Mouse (Mus musculus): ENCODE measurements around the gene Ptprz1. TPM values are rescaled to one million over a fixed set of nuclear protein-coding genes. Genes with fewer than 3 reads are reported as not detected.
A peak's percentile ranks its signal among the peaks of the same experiment; 100 is the strongest.

The Ptprz1 gene
- polyA plus RNA-seq, 1 experiment = 0.11 TPM

DNA sequence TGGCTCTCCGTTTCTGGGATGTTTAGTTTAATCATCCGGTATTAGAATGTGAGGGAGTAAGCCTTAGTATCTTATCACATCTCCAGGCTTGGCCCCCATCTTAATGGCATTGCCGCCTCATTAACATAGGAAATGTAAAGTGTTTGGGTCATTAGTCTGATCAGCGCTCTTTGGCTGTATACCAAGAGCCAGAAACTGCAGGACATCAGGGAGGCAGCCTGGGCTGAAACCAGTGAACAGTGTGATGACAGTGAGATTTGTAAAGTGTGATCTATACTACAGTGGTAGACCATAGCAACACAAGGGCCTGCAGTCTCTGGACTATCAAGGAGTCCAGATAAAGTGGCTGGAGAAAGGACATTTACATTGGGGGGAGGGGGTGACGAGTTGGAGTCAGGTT lies 62.2 kb downstream of the Ptprz1 start:
- no peak for DNase-seq
- no peaks in the 10 kb centered on the region for H3K27me3 ChIP-seq (replicated peaks; ENCODE audit: control insufficient read depth, insufficient read depth, low read length)
- no peak for TF ChIP-seq CTCF (conservative IDR thresholded peaks at IDR 0.05; ENCODE audit: insufficient read depth, insufficient read length, low read depth, low read length)
- TF ChIP-seq POLR2A (IDR thresholded peaks at IDR 0.05; ENCODE audit: low read depth, low read length) = no peak
- no peak overlapping the region for H3K4me3 ChIP-seq (ENCODE audit: insufficient read depth, low read depth, low read length)
- H3K4me1 ChIP-seq (ENCODE audit: control insufficient read depth, insufficient read depth, low read length) = no peaks in the 10 kb centered on the region
- 54% methylated on average over 5 of the region's 5 CpGs for WGBS
- H3K27ac ChIP-seq (ENCODE audit: insufficient read depth, low read depth, low read length) = no peak overlapping the region
- H3K36me3 ChIP-seq (ENCODE audit: control insufficient read depth, insufficient read depth, low read length) = no peaks in the 10 kb centered on the region

- Histone ChIP-seq H3K4me1 (ENCODE audit: control insufficient read depth, insufficient read depth, low read length) (no peaks in the 10 kb centered on the region), H3K27me3 (replicated peaks; ENCODE audit: control insufficient read depth, insufficient read depth, low read length) (no peaks in the 10 kb centered on the region), H3K4me3 (ENCODE audit: insufficient read depth, low read depth, low read length) (no peak overlapping the region), H3K27ac (ENCODE audit: insufficient read depth, low read depth, low read length) (no peak overlapping the region), H3K36me3 (ENCODE audit: control insufficient read depth, insufficient read depth, low read length) (no peaks in the 10 kb centered on the region)
- no peak for TF ChIP-seq POLR2A (IDR thresholded peaks at IDR 0.05; ENCODE audit: low read depth, low read length)
- no peak for TF ChIP-seq CTCF (conservative IDR thresholded peaks at IDR 0.05; ENCODE audit: insufficient read depth, insufficient read length, low read depth, low read length)
- 92% methylated on average over 3 of the region's 3 CpGs for WGBS
- DNase-seq = no peak
These were observed 68.9 kb downstream of the Ptprz1 start for GRCm38 (mm10) chr6:22944191-22944590.

DNA sequence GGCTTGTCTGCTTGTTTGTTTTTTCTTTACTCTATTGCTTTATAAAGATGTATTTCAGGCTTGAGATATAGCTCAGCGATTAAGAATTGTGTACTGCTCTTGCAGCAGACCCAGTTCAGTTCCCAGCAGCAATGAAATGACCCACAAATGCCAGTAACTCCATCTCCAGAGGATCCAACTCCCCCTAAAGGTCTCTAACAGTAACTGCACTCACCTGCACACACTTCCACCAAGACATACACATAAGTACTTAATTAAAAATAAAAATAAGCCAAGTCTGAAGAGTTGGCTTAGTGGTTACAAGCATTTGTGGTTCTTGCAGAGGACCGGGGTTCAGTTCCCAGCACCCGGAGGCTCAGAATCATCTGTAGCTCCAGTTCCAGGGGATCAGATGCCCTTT lies 88.1 kb downstream of the Ptprz1 start:
- 86% methylated on average over 3 of the region's 3 CpGs for WGBS
- Histone ChIP-seq H3K27ac (ENCODE audit: insufficient read depth, low read depth, low read length) (no peak overlapping the region), H3K27me3 (replicated peaks; ENCODE audit: control insufficient read depth, insufficient read depth, low read length) (no peaks in the 10 kb centered on the region), H3K4me1 (ENCODE audit: control insufficient read depth, insufficient read depth, low read length) (no peaks in the 10 kb centered on the region), H3K36me3 (ENCODE audit: control insufficient read depth, insufficient read depth, low read length) (no peaks in the 10 kb centered on the region), H3K4me3 (ENCODE audit: insufficient read depth, low read depth, low read length) (no peak overlapping the region)
- TF ChIP-seq POLR2A (IDR thresholded peaks at IDR 0.05; ENCODE audit: low read depth, low read length) (no peak), CTCF (conservative IDR thresholded peaks at IDR 0.05; ENCODE audit: insufficient read depth, insufficient read length, low read depth, low read length) (no peak)
- no peak for DNase-seq

DNA sequence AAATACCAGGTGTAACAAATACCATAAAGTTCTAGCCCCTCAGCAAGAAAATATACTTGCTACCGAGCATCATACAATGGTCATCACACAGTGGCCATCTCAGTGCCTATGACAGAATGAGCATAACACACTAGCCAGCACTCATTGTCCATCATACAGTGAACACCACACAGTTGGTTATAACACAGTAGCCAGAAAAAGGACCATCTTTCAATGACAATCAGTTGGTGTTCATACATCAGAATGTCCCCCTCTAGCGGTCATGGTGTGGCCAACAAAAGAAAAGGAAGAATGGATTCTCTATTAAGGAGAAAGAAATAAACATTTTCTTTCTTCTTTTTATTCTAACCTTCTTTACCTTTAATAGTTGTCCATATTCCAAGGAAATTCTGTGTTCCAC lies 92.8 kb downstream of the Ptprz1 start:
- H3K27me3 ChIP-seq (replicated peaks; ENCODE audit: control insufficient read depth, insufficient read depth, low read length) = no peaks in the 10 kb centered on the region
- H3K4me3 ChIP-seq (ENCODE audit: insufficient read depth, low read depth, low read length) = no peak overlapping the region
- no peak for DNase-seq
- no peak overlapping the region for H3K27ac ChIP-seq (ENCODE audit: insufficient read depth, low read depth, low read length)
- H3K36me3 ChIP-seq (ENCODE audit: control insufficient read depth, insufficient read depth, low read length) = no peaks in the 10 kb centered on the region
- 48% methylated on average over 2 of the region's 2 CpGs for WGBS
- TF ChIP-seq POLR2A (IDR thresholded peaks at IDR 0.05; ENCODE audit: low read depth, low read length) (no peak), CTCF (conservative IDR thresholded peaks at IDR 0.05; ENCODE audit: insufficient read depth, insufficient read length, low read depth, low read length) (no peak)
- no peaks in the 10 kb centered on the region for H3K4me1 ChIP-seq (ENCODE audit: control insufficient read depth, insufficient read depth, low read length)

GRCm38 (mm10) chr6:22983769-22984519 lies 108.6 kb downstream of the Ptprz1 start:
- Histone ChIP-seq H3K36me3 (ENCODE audit: control insufficient read depth, insufficient read depth, low read length) (no peaks in the 10 kb centered on the region), H3K4me3 (ENCODE audit: insufficient read depth, low read depth, low read length) (no peak overlapping the region), H3K27ac (ENCODE audit: insufficient read depth, low read depth, low read length) (no peak overlapping the region), H3K27me3 (replicated peaks; ENCODE audit: control insufficient read depth, insufficient read depth, low read length) (no peaks in the 10 kb centered on the region), H3K4me1 (ENCODE audit: control insufficient read depth, insufficient read depth, low read length) (no peaks in the 10 kb centered on the region)
- peak; percentile 3 for DNase-seq
- WGBS = 3% methylated on average over 9 of the region's 9 CpGs
- TF ChIP-seq POLR2A (IDR thresholded peaks at IDR 0.05; ENCODE audit: low read depth, low read length) = no peak

GRCm38 (mm10) chr6:22984520-22985154 lies 109.3 kb downstream of the Ptprz1 start:
- TF ChIP-seq POLR2A (IDR thresholded peaks at IDR 0.05; ENCODE audit: low read depth, low read length) (no peak), CTCF (conservative IDR thresholded peaks at IDR 0.05; ENCODE audit: insufficient read depth, insufficient read length, low read depth, low read length) (no peak)
- H3K4me3 ChIP-seq (ENCODE audit: insufficient read depth, low read depth, low read length) = no peak overlapping the region
- no peaks in the 10 kb centered on the region for H3K27me3 ChIP-seq (replicated peaks; ENCODE audit: control insufficient read depth, insufficient read depth, low read length)
- no peak for DNase-seq
- H3K4me1 ChIP-seq (ENCODE audit: control insufficient read depth, insufficient read depth, low read length) = no peaks in the 10 kb centered on the region
- WGBS = 13% methylated on average over 5 of the region's 5 CpGs
- H3K27ac ChIP-seq (ENCODE audit: insufficient read depth, low read depth, low read length) = no peak overlapping the region
- H3K36me3 ChIP-seq (ENCODE audit: control insufficient read depth, insufficient read depth, low read length) = no peaks in the 10 kb centered on the region

DNA sequence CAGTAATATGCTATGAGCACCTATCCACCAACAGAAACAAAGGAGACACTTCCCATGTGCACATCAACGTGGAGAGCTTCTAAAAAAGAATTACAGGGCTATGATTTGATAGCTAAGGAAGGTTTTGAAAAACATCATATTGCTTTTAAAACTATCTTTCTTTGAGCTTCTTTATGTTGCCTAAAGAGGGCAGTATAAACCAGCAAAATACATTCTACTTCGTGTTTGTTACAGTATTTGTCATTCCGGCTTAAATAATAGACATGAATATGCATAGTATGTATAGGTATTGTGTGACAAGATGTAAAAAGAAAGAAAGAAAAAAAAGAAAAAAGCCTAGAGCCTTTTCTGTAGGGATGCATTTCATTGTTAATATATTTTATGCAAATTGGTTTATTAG lies 127.8 kb downstream of the Ptprz1 start:
- TF ChIP-seq CTCF (conservative IDR thresholded peaks at IDR 0.05; ENCODE audit: insufficient read depth, insufficient read length, low read depth, low read length) = no peak
- no peak for TF ChIP-seq POLR2A (IDR thresholded peaks at IDR 0.05; ENCODE audit: low read depth, low read length)
- Histone ChIP-seq H3K4me1 (ENCODE audit: control insufficient read depth, insufficient read depth, low read length) (no peaks in the 10 kb centered on the region), H3K27me3 (replicated peaks; ENCODE audit: control insufficient read depth, insufficient read depth, low read length) (no peaks in the 10 kb centered on the region), H3K27ac (ENCODE audit: insufficient read depth, low read depth, low read length) (no peak overlapping the region), H3K36me3 (ENCODE audit: control insufficient read depth, insufficient read depth, low read length) (no peaks in the 10 kb centered on the region), H3K4me3 (ENCODE audit: insufficient read depth, low read depth, low read length) (no peak overlapping the region)
- WGBS = 15% methylated on average over 3 of the region's 3 CpGs
- no peak for DNase-seq

Data from kidney, adult 2 months (tissue).